Mouse (Mus musculus) layer of hippocampus, adult 2 months (tissue): ENCODE measurements around the gene Asb12. TPM values are rescaled to one million over a fixed set of nuclear protein-coding genes. Genes with fewer than 3 reads are reported as not detected.

Source experiments
- DNase-seq, 2 experiments: peaks; one replicate each; pipeline ENCODE4 v3.0.0; 2022; ENCODE audit warnings: low spot score in 2 of 2
- H3K27ac ChIP-seq: fragments of 200-600 bp; 2 replicates; pipeline ENCODE4 v1.8.1; 2022
- H3K4me3 ChIP-seq: fragments of 200-600 bp; 2 replicates; pipeline ENCODE4 v1.8.1; 2022; ENCODE audit warnings: mild to moderate bottlenecking
- CTCF ChIP-seq: fragments of 200-600 bp; conservative IDR thresholded peaks from 2 replicates; pipeline ENCODE4 v1.8.1; 2022; ENCODE audit warnings: antibody characterized with exemption, mild to moderate bottlenecking, moderate library complexity
- total RNA-seq, 2 experiments: library from RNA; stranded (reverse); gene quantifications; 2 replicates each; pipeline ENCODE4 v1.2.3; 2021

Gene Asb12
- total RNA-seq, 2 experiments from 2014 or later, result not detected

GRCm38 (mm10) chrX:95438491-95438890 lies 119.3 kb downstream of the Asb12 start:
- TF ChIP-seq CTCF, result no peak
- Histone ChIP-seq H3K27ac (no peak overlapping the region), H3K4me3 (no peak overlapping the region)
- no peak for DNase-seq

DNA sequence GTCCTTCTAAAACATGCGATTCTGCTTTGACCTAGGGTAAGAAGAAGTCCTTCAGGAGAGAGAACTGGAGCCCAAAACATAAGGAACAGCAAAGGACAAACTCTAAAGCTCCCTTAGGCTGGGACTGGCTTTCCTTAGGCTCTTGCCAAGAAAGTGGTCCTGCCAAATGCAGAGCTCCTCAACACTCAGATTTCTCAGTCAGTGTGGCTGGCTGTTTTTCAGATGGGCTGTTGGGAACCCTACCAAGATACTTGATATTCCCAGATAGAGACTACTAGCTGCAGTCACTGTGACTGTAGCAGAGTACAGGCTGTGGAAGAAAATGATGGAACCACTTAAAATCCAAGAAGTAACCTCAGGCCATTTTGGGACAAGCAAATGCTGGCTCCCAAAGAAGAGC lies 120.6 kb downstream of the Asb12 start:
- Histone ChIP-seq H3K4me3 (no peak overlapping the region), H3K27ac (no peak overlapping the region)
- no peak for DNase-seq
- no peak for TF ChIP-seq CTCF

Other genes starting within 250 kb of the Asb12 start
- gene Amer1, start 113.1 kb downstream of the Asb12 start, total RNA-seq, result 1 to 10 TPM; 5.2 to 5.5 TPM
- gene Pfn5, start 117 bp upstream of the Asb12 start, total RNA-seq, result not detected
- gene Zc4h2, start 100.5 kb upstream of the Asb12 start, total RNA-seq, result 10 to 100 TPM; 18.9 to 22.2 TPM
- gene Zc3h12b, start 153.7 kb upstream of the Asb12 start, total RNA-seq, result 10 to 100 TPM; 39.1 to 41.4 TPM